Mouse (Mus musculus): ENCODE results near the gene Dock7.

Gene Dock7

GRCm38 (mm10) chr4:99120211-99121122, at the start of gene Dock7:
TSS of gene Dock7 (minus strand) at chr4:99120915.
- DNase-seq, result peak; percentile 93 to 95

- DNase-seq, result no peak
Observed at GRCm38 (mm10) chr4:99168869-99169268, 48.2 kb upstream of the Dock7 start.

GRCm38 (mm10) chr4:99163547-99163946, 42.8 kb upstream of the Dock7 start:
- DNase-seq, result no peak

GRCm38 (mm10) chr4:99163001-99163400, 42.3 kb upstream of the Dock7 start:
- no peak for DNase-seq

- no peak for DNase-seq
Observed at GRCm38 (mm10) chr4:99161457-99161971, 40.8 kb upstream of the Dock7 start.

- no peak for DNase-seq
Observed at GRCm38 (mm10) chr4:99160899-99161298, 40.2 kb upstream of the Dock7 start.

- DNase-seq, result no peak
Observed at GRCm38 (mm10) chr4:99160414-99160813, 39.7 kb upstream of the Dock7 start.

GRCm38 (mm10) chr4:99158495-99158894, 37.8 kb upstream of the Dock7 start:
- no peak for DNase-seq

- DNase-seq, result no peak
Observed at GRCm38 (mm10) chr4:99156641-99157307, 36.1 kb upstream of the Dock7 start.

- DNase-seq, result peak in 1 of 2 experiments; percentile 29
Observed at GRCm38 (mm10) chr4:99151885-99152558, 31.3 kb upstream of the Dock7 start.

GRCm38 (mm10) chr4:99151434-99151833, 30.7 kb upstream of the Dock7 start:
- DNase-seq, result no peak

- DNase-seq, result no peak
Observed at GRCm38 (mm10) chr4:99143323-99143722, 22.6 kb upstream of the Dock7 start.

GRCm38 (mm10) chr4:99141578-99141977, 20.9 kb upstream of the Dock7 start:
- no peak for DNase-seq

- no peak for DNase-seq
Observed at GRCm38 (mm10) chr4:99141171-99141570, 20.5 kb upstream of the Dock7 start.

GRCm38 (mm10) chr4:99137986-99138641, 17.4 kb upstream of the Dock7 start:
- no peak for DNase-seq

GRCm38 (mm10) chr4:99134522-99134921, 13.8 kb upstream of the Dock7 start:
- DNase-seq, result no peak

- no peak for DNase-seq
Observed at GRCm38 (mm10) chr4:99133326-99133725, 12.6 kb upstream of the Dock7 start.

- no peak for DNase-seq
Observed at GRCm38 (mm10) chr4:99132686-99133085, 12.0 kb upstream of the Dock7 start.

GRCm38 (mm10) chr4:99131227-99131653, 10.5 kb upstream of the Dock7 start:
- DNase-seq, result no peak

GRCm38 (mm10) chr4:99123546-99123945, 2.8 kb upstream of the Dock7 start:
- DNase-seq, result no peak

GRCm38 (mm10) chr4:99122786-99123185, 2.1 kb upstream of the Dock7 start:
- no peak for DNase-seq

GRCm38 (mm10) chr4:99122047-99122446, 1.3 kb upstream of the Dock7 start:
- DNase-seq, result no peak
